Mouse (Mus musculus) frontal cortex, postnatal 36 days (tissue): Measurements from ENCODE around the gene Pagr1a.
A peak's percentile ranks its signal among the peaks of the same experiment; 100 is the strongest.

Experiments used
- DNase-seq, 2 experiments: peaks; one replicate each; pipeline ENCODE4 v3.0.0; 2022; ENCODE audit warnings: low spot score in 2 of 2

Gene Pagr1a

DNA sequence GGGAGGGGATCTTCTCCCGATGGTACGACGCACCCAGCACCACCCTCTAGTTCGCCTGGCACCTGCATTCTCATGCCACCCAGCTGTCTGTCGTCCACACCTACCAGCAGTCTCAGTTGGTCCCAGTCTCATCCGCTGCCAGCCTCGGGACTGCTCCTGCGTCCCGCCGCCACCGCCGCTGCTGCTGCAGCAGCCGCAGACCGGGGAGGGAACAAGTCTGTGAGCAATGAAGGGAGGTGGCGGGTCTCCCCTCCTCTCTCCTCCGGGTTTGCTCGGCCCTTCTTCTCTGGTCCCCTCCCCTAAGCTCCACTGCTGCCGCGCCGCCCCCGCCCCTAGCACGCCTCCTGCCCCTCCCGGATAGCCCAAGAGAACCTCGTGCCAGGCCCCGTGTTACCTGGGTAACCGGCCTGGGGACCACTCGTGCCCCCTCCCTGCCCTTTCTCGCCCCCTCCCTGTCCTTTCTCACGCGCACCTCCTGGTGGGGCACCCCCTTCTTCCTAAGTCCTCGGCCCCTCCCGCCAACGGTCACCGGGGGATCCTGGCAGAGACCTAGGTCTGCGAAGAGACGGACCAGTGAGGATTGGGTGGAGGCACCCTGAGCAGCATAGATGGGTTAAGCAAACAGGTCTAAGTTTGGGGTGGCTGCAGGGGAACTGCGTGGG is 3.9 kb upstream of the Pagr1a start, which contains the start of the genes Gm42742 and Prrt2:
Gene Gm42742 (minus strand): TSS at position 197 of the 662 bp plus-strand sequence.
Gene Prrt2 (minus strand): TSS at position 311 of the 662 bp plus-strand sequence.
- DNase-seq: peak; percentile 71 to 75

DNA sequence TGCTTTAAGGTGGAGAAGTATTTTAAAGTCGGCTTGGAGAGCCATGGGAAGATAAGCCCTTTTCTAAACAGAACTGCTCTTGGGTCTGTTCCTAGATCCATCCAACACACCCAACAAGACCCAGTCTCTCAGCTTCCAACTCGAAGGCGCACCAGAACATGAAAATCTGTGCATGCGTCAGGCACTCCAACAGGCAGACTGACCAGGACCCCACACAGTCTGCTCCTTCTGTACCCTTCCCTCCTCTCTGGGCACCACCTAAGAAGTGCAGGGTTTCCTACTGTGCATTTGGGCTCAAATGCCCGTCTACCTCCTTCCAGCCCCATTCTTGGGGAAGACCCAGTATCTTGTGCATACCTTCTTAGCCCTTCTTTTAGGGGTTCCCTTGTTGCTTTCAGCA is 3.3 kb upstream of the Pagr1a start:
- DNase-seq: no peak

DNA sequence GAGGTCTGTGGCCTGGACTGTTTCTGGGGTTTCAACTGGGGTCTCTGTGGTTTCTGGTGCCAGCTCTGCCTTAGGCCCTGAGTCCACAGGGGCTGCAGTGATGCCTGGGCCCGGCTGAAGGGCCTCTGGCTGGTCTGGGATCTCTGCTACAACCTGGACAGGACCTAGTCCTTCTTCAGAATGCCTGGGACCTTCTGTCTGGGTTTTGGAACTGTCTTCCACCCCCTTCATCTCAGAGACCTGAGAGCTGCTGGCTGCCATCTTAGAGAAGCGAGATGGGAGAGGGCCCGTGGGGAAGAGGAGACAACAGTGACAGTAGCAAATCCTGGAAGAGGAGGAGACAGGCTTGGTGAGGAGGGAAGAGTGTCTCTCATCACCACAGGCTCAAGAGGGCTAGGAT is 2.9 kb upstream of the Pagr1a start:
- DNase-seq: peak in 1 of 2 experiments; percentile 36

DNA sequence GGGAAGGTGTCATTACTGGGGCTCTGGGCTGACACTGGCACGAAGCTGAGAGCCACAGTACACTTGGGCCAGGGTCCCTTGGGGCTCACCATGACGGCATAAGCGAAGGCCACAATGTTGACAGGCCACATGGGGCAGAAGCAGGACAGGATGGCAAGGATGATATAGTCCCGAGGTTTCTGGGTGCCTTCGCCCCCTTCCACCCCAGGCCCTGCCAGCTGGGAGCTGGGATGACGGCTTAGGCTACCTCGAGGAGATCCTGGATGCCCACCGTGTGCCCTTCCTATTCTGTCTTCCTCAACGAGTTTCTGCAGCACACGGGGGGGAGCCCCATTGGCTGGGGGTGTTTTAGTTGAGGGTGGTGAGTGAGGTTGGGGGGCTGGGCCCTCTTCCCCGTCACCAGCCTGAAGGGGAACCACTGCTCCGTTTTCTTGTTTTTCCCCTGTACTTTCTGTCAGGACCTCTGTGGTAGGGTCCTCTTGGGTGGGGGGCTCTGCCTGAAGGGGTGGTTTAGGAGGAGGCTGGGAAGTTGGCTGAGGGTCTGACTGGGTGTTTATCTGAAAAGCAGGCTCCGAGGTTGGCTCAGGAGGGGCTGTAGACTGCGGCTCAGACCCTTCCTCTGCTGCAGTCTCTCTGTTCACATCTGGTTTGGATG is 2.3 kb upstream of the Pagr1a start:
- no peak for DNase-seq

DNA sequence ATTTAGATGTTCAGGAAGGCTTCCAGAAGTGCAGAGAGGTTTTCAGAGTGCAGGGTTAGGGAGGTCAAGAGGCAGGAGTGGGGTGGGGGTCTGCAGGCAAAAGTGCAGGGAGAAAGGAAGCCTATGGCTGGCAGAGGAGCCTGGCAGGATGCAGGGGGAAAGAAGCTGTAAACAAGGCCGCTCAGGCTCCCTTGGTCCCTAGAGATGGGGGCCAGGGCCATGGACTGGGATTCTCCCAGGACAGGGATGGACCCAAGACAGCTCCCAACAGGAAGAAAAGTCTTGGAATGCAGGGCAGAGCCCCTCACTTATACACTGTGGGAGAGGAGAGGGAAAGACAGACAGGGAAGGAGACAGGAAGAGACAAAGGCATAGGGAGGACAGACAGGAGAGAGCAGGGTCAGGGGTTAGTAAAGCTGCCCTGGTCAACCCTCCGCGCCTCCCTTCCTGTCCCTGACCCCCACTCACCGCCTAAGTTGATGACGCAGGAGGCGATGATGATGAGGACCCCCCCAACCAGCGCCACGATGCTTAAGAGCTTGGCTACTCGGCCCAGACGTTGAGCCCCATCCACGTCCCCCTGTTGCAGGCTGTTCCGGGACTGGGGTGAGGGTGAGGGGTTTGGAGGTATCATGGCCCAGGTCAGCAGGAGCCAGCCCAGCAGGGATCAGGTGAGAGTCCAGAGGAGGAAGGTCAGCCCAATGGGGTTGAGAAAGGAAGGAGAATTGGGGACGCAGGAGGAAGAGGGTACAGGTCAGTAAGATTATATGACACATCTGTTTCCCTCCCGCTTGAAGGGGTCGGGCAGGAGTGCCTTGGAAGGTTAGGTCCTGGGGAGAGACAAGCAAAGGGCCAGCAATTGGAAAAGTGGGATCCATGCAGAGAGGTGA is 1.5 kb upstream of the Pagr1a start:
- DNase-seq: peak in 1 of 2 experiments; percentile 21

DNA sequence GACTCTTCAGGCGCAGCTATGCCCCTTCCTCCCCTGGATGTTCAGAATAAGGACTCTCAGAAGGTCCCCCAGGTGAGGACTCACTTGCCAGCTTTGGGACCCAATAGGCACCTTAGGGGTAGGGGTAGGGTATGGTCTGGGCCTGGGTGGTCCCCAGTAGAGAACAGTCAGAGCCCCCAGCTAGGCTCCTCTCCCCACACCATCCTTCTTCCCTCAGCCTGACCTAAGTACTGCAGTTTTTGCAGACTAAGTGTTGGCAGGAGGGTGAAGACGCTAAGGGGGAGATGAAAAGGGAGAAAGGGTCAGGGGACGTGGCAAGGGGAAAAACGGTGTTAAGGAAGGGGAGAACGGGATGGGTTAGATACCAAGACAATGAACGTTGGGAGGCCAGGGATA is 796 bp upstream of the Pagr1a start:
- no peak for DNase-seq

DNA sequence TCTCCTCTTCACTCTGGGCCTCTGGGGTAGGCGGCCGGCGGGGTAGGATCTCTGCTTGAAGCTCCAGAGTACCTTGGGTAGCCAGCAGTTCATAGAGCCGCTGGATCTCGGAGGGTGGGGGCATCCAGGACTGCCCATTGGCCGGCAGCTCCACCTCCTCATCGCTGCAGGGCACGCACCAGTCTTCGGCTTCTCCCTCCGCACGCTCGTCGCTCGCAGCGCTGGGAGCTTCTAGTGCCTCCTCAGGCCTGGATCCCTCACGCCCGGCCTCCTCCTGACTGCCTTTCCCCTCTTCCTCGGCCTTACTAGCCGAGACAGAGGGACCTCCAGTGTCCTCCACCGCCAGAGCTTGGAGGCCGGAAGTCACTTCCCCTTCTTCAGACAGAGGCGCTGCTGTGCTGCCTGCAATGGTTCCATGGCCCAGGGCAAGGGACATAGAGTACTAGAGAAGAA is 640 bp downstream of the Pagr1a start:
- DNase-seq: peak in 1 of 2 experiments; percentile 65

DNA sequence TGATC is 869 bp downstream of the Pagr1a start, which contains the start of gene Pagr1b:
Gene Pagr1b (minus strand): TSS at position 4 of the 5 bp plus-strand sequence.
- no peak for DNase-seq

DNA sequence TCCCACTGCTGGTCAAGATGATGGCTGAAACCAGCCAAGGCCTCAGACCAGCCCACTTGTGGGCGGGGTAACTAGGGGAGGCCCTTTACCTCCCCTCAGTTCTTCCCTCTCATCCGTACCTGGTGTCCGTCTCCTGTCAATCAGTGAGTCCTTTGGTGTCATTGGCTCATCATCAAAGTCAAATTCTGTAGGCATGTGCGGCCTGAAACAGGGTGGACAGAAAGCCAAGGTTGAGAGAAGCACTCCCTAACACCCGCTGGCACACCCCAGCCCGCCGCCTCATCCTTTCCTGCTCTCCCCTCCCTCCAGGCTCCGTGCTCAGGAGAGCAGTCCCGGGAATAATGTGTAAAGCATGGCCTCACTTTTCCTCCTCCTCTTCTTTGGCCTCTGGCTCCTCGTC is 1.1 kb downstream of the Pagr1a start:
- no peak for DNase-seq

DNA sequence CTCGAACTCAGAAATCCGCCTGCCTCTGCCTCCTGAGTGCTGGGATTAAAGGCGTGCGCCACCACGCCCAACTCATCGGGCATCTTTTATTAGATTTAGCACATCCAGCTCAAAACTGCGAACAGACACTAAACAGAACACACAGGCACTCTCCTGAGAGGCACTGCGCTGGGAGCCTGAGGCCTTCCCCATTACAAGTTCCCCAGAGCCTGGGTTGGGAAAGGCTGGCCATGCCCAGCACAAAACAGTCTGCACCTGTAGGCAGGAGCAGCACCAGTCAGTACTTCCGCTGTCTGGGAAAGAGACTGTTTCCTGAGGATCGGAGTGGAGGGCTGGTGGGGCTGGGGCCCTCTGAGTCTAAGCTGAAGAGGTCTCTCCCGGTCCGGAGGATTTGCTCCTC is 2.2 kb downstream of the Pagr1a start:
- no peak for DNase-seq

DNA sequence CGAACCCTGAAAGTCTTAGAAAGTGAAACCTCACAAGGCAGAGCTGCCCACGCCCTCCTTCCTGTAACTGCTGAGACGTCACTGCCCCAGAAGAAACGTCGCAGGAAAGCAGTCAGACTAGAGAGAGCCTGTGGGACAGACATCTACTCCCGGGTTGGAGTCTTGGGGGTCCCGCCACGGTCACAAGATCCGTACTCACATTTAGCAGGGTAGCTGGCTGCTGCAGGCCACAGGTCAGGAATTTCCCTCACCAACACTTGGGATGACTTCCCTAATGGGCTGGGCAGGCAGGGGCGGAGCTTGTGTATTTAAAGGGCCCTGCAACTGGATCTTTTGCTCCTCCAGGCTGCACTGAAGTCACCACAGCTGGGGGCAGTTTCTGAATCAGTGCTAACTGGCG is 2.8 kb downstream of the Pagr1a start, which contains the start of gene Mvp:
Gene Mvp (minus strand): TSS at position 302 of the 400 bp plus-strand sequence.
- DNase-seq: peak in 1 of 2 experiments; percentile 13

DNA sequence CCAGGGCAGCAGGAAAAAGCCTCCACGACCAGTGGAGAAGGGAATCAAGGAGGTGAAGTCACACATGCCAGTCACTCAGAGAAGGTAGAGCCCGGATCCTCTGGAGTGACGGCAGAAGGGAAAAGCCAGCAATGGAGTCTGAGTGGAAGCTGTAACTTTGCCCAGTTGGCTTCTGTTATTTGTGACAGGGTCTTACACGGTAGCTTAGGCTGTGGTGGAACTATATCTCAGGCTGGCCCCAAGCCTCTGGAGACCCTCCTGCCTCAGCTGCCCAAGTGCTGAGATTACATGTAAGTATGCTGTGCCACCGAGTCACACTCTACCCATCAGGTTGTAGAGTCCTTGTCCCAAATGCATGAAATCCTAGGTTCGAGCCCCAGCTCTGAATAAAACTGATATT is 3.8 kb downstream of the Pagr1a start:
- DNase-seq: no peak

DNA sequence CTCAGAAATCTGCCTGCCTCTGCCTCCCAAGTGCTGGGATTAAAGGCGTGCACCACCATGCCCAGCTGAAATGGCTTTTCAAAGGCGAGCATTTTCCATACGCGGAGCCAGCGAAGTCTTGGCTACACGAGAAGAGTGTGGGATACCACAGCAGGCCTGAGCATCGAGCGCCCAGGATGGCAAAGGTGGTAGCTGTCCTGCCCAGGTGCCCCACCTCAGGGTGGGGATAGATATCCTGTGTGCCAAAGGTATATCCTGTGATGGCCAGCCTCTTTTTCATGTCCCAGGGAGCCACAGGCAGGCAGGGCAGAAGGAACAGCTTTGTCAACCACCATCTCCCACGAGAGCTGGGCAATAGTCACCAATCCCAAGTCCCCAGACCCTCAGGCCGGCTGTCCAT is 4.3 kb downstream of the Pagr1a start:
- no peak for DNase-seq

DNA sequence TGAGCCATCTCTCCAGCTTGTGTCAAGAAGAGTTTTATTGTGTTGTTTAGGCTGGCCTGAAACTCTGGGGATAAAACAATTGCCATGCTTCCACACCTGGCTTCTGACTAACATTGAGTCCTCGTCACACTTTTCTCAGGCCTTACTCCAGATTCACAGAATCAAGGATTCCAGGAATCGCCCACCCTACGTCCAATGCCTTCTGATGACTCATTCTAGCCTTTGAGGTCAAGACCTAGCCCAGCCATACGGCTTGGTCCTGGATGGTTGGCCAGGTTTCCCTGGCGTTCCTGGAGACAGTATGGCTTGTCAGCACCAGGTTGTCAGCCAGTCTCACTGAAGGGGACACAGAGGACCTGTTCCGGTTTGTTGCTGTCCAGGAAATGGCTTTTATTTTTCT is 4.8 kb downstream of the Pagr1a start:
- no peak for DNase-seq

DNA sequence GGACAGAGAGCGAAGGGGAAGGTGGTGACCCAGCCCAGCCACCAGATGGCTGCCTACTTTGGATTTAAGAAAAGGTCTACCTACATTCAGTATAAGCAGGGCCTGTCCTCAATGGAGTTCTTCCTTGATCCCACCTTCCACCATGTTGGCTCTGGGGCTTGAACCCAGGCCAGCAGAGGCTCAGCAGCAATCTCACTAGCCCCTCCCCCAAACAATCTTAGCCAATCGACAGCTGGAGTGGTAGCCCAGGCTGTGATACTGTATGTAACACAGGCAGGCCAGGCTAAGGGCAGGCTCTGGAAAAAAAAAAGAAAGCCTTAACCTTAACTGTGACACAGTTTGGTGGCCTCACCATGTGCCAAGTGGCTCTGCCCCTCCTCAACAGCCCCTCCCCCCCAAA is 5.4 kb downstream of the Pagr1a start:
- DNase-seq: no peak

DNA sequence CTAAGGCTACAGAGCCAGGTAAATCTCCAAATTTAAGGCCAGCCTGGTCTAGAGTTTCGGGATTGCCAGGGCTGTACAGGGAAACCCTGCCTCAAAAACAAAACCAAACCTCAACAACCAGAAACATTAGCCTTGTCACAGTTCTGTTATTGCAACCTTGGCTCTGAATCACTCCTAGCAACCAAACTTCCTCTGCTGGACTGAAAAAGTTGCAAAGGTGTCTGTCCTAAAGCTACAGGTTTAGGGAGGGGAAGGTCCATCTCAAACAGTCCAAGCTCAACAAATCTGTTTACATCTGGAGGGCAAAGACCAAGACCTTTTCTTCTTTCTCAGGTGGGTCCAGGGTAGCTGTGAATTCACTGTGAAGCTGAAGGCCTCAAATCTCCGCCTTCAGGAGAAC is 6.1 kb downstream of the Pagr1a start:
- DNase-seq: no peak

DNA sequence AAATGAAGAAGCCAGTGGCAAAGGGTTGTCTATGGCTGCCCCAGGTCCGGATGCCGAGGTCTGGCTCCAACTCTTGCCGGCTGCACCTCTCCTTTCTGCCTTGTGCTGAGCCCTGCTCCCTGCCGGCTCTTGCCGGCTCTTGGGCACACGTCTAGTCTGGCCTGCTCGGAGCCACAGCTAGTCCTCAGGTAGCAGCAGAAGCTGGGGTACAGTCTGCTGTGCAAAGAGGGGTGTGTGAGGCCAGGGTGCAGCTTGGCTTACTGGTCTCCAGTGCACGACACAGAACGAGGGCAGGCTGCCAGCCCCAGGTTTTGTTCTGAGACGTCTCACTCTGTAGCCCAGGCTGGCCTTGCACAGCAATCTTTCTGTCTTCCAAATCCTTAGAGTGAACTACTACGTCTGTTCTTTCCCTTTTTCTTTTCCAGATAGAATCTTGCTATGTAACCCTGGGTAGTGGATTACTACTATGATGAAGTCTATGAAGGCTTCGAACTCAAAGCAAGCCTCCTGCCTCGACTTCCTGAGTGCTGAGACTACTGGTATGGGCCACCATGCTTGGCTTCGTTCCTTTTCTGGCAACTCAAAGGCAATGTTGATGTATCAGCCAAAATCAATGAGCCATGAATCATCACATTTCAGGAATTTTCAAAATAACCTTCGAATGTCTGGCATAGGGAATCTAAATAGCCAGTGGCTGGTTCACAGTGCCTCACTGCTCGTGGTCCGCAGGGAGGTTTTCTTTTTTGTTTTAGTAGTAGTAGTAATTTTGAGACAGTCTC is 7.7 kb downstream of the Pagr1a start:
- no peak for DNase-seq

DNA sequence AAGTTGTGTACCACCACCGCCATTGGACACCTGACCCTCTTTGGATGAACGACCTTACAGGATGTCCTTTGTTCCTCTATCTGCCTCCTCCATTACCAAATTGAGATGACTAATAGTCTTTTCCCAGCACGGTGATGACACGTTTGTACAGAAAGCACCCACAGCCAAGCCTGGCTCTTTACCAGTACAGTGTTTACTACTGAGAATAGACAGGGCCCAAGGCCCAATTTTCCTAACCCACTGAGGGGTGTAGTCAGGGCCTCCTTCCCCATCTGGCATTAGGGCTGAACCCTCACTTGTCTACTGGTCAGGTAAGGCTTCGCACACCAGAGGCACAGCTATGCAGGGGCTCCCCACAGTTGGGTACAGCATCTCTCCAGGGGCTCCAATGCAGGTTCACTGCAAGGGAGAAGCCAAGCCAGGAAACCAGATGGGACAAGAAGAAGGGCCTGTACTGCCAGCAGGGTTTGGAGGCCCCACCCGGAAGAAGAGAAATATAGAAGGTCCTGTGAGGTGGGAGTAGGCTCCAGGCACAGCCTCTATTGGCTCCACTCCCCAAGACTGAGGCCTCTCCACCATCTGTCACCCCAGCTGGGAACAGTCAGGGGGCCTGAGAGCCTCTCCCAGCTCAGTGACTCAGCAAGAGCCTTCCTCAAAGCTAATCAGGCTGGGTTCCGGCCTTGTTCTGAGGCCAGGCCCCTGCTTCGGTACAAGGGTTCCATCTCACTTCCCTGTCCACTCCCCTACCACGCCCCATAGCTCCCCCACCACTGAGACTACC is 8.7 kb downstream of the Pagr1a start:
- peak; percentile 83 to 85 for DNase-seq

DNA sequence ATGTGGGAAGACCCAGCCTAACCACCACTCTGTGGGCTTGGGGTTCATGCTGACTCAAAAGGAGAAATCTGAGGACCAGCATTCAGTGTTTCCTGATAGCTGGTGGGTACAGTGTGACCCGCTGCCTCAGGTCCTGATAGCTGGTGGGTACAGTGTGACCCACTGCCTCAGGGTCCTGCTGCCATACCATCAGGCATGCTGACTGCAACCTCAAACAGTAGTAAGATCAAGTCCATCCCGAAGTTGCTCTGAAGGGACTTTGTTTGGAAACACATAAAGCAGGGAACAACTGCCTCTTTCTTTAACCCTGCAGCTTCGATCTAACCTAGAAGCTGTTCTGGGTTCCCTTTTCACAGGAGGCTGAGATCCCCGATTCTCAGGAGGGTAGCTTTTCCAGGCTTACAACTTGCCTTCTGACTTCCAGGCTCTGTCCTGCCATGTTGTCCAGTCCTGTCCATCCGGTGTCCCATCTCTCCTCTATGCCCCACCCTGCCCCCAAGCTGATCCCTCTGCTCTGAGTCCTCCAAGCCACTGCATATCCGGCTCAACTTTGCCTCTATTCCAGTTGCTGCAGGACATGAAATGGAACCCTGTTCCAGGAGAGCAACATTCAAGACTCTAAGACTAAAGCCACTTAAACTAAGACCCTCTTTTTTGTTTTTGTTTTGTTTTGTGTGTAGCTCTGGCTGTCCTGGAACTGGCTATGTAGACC is 9.7 kb downstream of the Pagr1a start:
- no peak for DNase-seq

DNA sequence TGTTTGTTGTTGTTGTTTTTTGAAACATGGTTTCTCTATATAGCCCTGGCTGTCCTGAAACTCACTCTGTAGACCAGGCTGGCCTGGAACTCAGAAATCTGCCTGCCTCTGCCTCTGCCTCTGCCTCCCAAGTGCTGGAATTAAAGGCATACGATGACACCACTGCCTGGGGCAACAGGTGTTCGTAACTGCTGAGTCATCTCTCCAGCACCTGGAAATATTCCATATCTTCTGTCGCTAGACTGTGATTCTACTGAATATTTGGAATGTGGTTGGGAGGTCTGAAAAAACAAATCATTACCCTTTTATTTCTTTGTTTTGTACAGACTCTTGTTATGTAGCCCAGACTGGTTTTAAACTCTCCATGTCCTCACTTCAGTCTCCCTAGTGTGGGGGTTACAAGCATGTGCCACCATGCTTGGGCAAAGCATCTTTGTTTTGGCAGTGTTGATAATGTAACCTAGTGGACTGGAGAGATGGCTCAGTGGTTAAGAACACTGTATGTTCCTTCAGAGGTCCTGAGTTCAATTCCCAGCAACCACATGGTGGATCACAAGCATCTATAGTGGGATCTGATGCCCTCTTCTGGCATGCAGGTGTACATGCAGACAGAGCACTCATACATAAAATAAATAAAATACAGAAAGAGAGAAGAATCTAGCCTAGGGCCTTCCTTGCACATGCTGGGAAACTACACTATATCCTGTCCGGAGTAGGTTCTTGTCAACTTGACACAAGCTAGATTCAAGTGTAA is 12.9 kb downstream of the Pagr1a start:
- no peak for DNase-seq
